Mouse (Mus musculus): Measurements from ENCODE around the gene Plcb4. TPM values are rescaled to one million over a fixed set of nuclear protein-coding genes. Genes with fewer than 3 reads are reported as not detected.
A peak's percentile ranks its signal among the peaks of the same experiment; 100 is the strongest.

Gene Plcb4
- total RNA-seq, 2 experiments from 2014 or later, result 67.5 to 81.8 TPM

GRCm38 (mm10) chr2:135855890-135856490, 197.2 kb downstream of the Plcb4 start:
- no peak for DNase-seq (ENCODE audit: extremely low spot score in 1 of 2, low spot score in 2 of 2)
- TF ChIP-seq CTCF (IDR thresholded peaks at IDR 0.05), result no peak
- Histone ChIP-seq H3K27ac (no peak overlapping the region), H3K4me3 (no peak overlapping the region)
- intact Hi-C loops (cut with DNase I), result no loop called here

- TF ChIP-seq CTCF (IDR thresholded peaks at IDR 0.05), result no peak
- Histone ChIP-seq H3K4me3 (no peak overlapping the region), H3K27ac (no peak overlapping the region)
- no peak for DNase-seq (ENCODE audit: extremely low spot score in 1 of 2, low spot score in 2 of 2)
- intact Hi-C loops (cut with DNase I), result no loop called here
Observed at GRCm38 (mm10) chr2:135856826-135857225, 198.0 kb downstream of the Plcb4 start.

GRCm38 (mm10) chr2:135861531-135862488, 203.0 kb downstream of the Plcb4 start:
- TF ChIP-seq CTCF (IDR thresholded peaks at IDR 0.05), result no peak
- DNase-seq (ENCODE audit: extremely low spot score in 1 of 2, low spot score in 2 of 2), result no peak
- peak overlapping the region; percentile 16; the same call in 1 of the 2 replicates for H3K27ac ChIP-seq
- intact Hi-C loops (cut with DNase I), result no loop called here
- H3K4me3 ChIP-seq, result no peak overlapping the region

- TF ChIP-seq CTCF (IDR thresholded peaks at IDR 0.05), result no peak
- DNase-seq (ENCODE audit: extremely low spot score in 1 of 2, low spot score in 2 of 2), result no peak
- Histone ChIP-seq H3K27ac (0 out of 2 replicates have a peak overlapping the region, but pooled peaks have one; percentile 4), H3K4me3 (no peak overlapping the region)
- intact Hi-C loops (cut with DNase I), result no loop called here
Observed at GRCm38 (mm10) chr2:135862489-135863390, 203.9 kb downstream of the Plcb4 start.

GRCm38 (mm10) chr2:135863391-135864076, 204.7 kb downstream of the Plcb4 start:
- no peak overlapping the region for H3K4me3 ChIP-seq
- no peak for TF ChIP-seq CTCF (IDR thresholded peaks at IDR 0.05)
- intact Hi-C loops (cut with DNase I), result no loop called here
- peak overlapping the region; percentile 53; the same call in 1 of the 2 replicates for H3K27ac ChIP-seq
- no peak for DNase-seq (ENCODE audit: extremely low spot score in 1 of 2, low spot score in 2 of 2)

- no peak overlapping the region for H3K4me3 ChIP-seq
Observed at GRCm38 (mm10) chr2:135866421-135866820, 207.6 kb downstream of the Plcb4 start.

GRCm38 (mm10) chr2:135866838-135867237, 208.0 kb downstream of the Plcb4 start:
- TF ChIP-seq CTCF (IDR thresholded peaks at IDR 0.05), result no peak
- H3K27ac ChIP-seq, result no peak overlapping the region
- intact Hi-C loops (cut with DNase I), result no loop called here
- no peak for DNase-seq (ENCODE audit: extremely low spot score in 1 of 2, low spot score in 2 of 2)
- no peak overlapping the region for H3K4me3 ChIP-seq

More at GRCm38 (mm10) chr2:135866421-135866820, 207.6 kb downstream of the Plcb4 start:
- no peak for DNase-seq (ENCODE audit: extremely low spot score in 1 of 2, low spot score in 2 of 2)
- no peak for TF ChIP-seq CTCF (IDR thresholded peaks at IDR 0.05)
- no peak overlapping the region for H3K27ac ChIP-seq
- intact Hi-C loops (cut with DNase I), result no loop called here

GRCm38 (mm10) chr2:135869637-135870036, 210.8 kb downstream of the Plcb4 start:
- no peak for TF ChIP-seq CTCF (IDR thresholded peaks at IDR 0.05)
- intact Hi-C loops (cut with DNase I), result no loop called here
- no peak for DNase-seq (ENCODE audit: extremely low spot score in 1 of 2, low spot score in 2 of 2)
- no peak overlapping the region for H3K4me3 ChIP-seq
- H3K27ac ChIP-seq, result no peak overlapping the region

- DNase-seq (ENCODE audit: extremely low spot score in 1 of 2, low spot score in 2 of 2), result no peak
- no peak overlapping the region for H3K4me3 ChIP-seq
- no peak overlapping the region for H3K27ac ChIP-seq
- intact Hi-C loops (cut with DNase I), result no loop called here
- no peak for TF ChIP-seq CTCF (IDR thresholded peaks at IDR 0.05)
Observed at GRCm38 (mm10) chr2:135873146-135873545, 214.3 kb downstream of the Plcb4 start.

- no peak overlapping the region for H3K27ac ChIP-seq
- no peak for DNase-seq (ENCODE audit: extremely low spot score in 1 of 2, low spot score in 2 of 2)
- TF ChIP-seq CTCF (IDR thresholded peaks at IDR 0.05), result no peak
- intact Hi-C loops (cut with DNase I), result no loop called here
- H3K4me3 ChIP-seq, result no peak overlapping the region
Observed at GRCm38 (mm10) chr2:135873761-135874160, 214.9 kb downstream of the Plcb4 start.

GRCm38 (mm10) chr2:135875549-135875948, 216.7 kb downstream of the Plcb4 start:
- TF ChIP-seq CTCF (IDR thresholded peaks at IDR 0.05), result no peak
- Histone ChIP-seq H3K27ac (peak overlapping the region; percentile 54; the same call in 1 of the 2 replicates), H3K4me3 (no peak overlapping the region)
- intact Hi-C loops (cut with DNase I), result no loop called here
- DNase-seq (ENCODE audit: extremely low spot score in 1 of 2, low spot score in 2 of 2), result peak; percentile 12 to 21

Data from left cerebral cortex, adult 2 months (tissue).